Mouse (Mus musculus) heart, embryonic 11.5 days (tissue): Measurements from ENCODE around the gene Auts2. TPM values are rescaled to one million over a fixed set of nuclear protein-coding genes. Genes with fewer than 3 reads are reported as not detected.

Experiments
- ATAC-seq: fragments of 200-750 bp; cut with Nextera tagmentation; replicated peaks from 2 replicates; pipeline ENCODE4 v1.8.0; 2017; ENCODE audit warnings: moderate library complexity; ENCODE audit not compliant: insufficient number of reproducible peaks, low FRiP score, low TSS enrichment
- H3K27ac ChIP-seq: fragments of 300-500 bp; sonication (generic); 2 replicates; pipeline ENCODE4 v1.5.1; 2014; ENCODE audit warnings: mild to moderate bottlenecking, low read depth, low read length
- H3K27me3 ChIP-seq: fragments of 300-500 bp; sonication (generic); 2 replicates; pipeline ENCODE4 v1.6.1; 2014; ENCODE audit warnings: mild to moderate bottlenecking, low read length, mixed read lengths; ENCODE audit not compliant: control insufficient read depth, insufficient read depth
- H3K36me3 ChIP-seq: fragments of 300-500 bp; sonication (generic); 2 replicates; pipeline ENCODE4 v1.6.1; 2014; ENCODE audit warnings: mild to moderate bottlenecking, low read length, moderate library complexity, mixed read lengths; ENCODE audit not compliant: control insufficient read depth, insufficient read depth
- H3K4me1 ChIP-seq: fragments of 300-500 bp; sonication (generic); 2 replicates; pipeline ENCODE4 v1.6.1; 2014; ENCODE audit warnings: low read length; ENCODE audit not compliant: control insufficient read depth, insufficient read depth
- H3K4me2 ChIP-seq: fragments of 300-500 bp; sonication (generic); 2 replicates; pipeline ENCODE4 v1.6.1; 2014; ENCODE audit warnings: mild to moderate bottlenecking, moderate library complexity
- H3K4me3 ChIP-seq: fragments of 300-500 bp; sonication (generic); 2 replicates; pipeline ENCODE4 v1.5.1; 2014; ENCODE audit warnings: low read depth, low read length
- H3K9ac ChIP-seq: fragments of 300-500 bp; sonication (generic); 2 replicates; pipeline ENCODE4 v1.6.1; 2014; ENCODE audit warnings: mild to moderate bottlenecking, low read depth, low read length, moderate library complexity
- H3K9me3 ChIP-seq: fragments of 300-500 bp; sonication (generic); replicated peaks from 2 replicates; pipeline ENCODE4 v1.6.1; 2016; ENCODE audit warnings: low read length; ENCODE audit not compliant: control insufficient read depth
- WGBS: fragments of 180-500 bp; shearing (Covaris S2); extraction: QIAGEN DNeasy Blood & Tissue Kit; methylation state at CpG from one replicate; pipeline ENCODE4 v1.1.7; 2014; ENCODE audit not compliant: insufficient replicate concordance; 5-methylcytosine and 5-hydroxymethylcytosine counted together
- polyA plus RNA-seq: library from polyadenylated mRNA; unstranded; fragments of >200 nt; fragmentation: Nextera tagmentation; extraction: Ambion mirVana; gene quantifications from 2 replicates; pipeline ENCODE4 v1.2.1, GENCODE M21; 2014

The Auts2 gene
- polyA plus RNA-seq, 1 experiment from 2014 or later, result 19.8 TPM

DNA sequence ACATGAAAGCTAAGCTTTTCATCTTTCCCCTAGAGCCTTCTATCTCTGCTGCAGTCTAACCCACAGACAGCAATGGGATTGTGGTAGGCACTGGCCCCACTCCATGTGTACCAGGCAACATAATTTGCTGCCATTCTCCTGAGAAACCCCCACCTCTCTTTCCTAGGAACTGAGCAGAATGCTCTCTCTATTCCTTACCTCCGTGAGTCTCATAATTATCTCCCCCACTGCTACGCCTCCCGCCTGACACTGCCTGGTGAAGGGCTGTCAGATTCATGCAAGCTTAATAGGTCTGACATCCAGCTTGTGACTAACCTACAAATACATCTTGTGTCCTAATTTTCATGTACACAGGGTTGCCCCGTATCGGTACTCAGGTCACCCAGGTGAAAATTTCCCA lies 744.8 kb downstream of the Auts2 start:
- 67% methylated on average over 5 of the region's 5 CpGs for WGBS
- peaks cover 7% of the 10 kb centered on the region; the same call in 1 of the 2 replicates for H3K4me1 ChIP-seq
- no peak overlapping the region for H3K4me3 ChIP-seq
- H3K27me3 ChIP-seq, result no peaks in the 10 kb centered on the region
- ATAC-seq, result no peak
- no peaks in the 10 kb centered on the region for H3K9me3 ChIP-seq
- H3K4me2 ChIP-seq, result no peak overlapping the region
- no peak overlapping the region for H3K27ac ChIP-seq
- no peak overlapping the region for H3K9ac ChIP-seq
- H3K36me3 ChIP-seq, result no peaks in the 10 kb centered on the region

DNA sequence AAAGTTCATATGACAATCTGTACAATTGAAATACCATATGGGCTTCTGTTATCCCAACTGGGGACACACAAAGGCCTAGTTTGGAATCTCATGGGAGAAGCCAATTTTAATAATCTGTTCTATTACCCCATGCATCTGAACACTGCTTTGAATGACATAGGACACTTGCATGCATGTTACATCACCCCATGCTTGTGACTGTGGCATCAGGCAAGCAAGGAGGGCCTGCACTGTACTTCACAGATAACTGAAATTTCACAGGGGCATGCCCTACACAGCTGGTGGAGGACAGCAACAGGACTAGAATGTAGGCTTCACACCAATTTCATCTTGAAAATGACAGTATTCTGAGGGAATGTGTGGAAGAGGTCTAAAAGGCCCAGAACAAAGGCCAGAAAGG lies 746.1 kb downstream of the Auts2 start:
- Histone ChIP-seq H3K9ac (no peak overlapping the region), H3K4me3 (no peak overlapping the region), H3K36me3 (no peaks in the 10 kb centered on the region), H3K4me2 (no peak overlapping the region), H3K27me3 (no peaks in the 10 kb centered on the region), H3K9me3 (no peaks in the 10 kb centered on the region), H3K27ac (no peak overlapping the region), H3K4me1 (no peaks in the 10 kb centered on the region)
- no peak for ATAC-seq

DNA sequence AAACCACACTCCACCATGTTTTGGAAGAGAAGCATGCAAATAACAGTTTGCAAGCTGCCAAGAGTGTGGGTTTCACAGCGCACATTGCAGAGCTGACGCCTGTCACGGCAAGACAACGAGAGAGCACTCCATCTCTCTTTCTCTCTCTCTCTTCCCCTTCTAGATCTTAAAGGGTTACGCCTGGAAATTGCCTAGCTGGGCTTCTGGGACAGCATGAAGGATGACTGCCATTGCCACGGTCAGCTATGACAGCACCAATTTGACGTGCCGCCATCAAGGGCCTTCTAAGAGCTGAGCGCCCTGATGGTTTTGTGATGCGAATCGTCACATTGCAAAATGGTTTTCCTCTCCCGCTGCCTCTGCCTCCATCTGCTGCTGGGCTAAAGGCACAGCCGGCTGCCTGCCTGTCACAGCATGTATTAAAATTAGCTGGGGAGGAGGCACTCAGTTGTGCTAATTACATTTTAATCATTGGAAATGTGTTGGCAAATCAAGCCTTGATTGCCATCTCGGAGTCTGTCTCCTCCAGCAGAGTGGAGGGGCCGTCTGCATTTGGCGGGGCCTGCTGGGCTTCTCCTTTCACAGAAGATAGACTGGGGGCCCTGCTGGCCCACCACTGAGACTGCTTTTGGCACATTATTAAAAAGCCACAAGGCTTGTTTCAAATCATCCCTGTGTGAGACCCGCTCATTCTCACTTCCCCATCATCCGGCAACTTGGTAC lies 748.6 kb downstream of the Auts2 start:
- 32% methylated on average over 18 of the region's 18 CpGs for WGBS
- H3K27me3 ChIP-seq, result no peaks in the 10 kb centered on the region
- no peaks in the 10 kb centered on the region for H3K9me3 ChIP-seq
- peak overlapping the region; percentile 42 for H3K4me2 ChIP-seq
- no peak overlapping the region for H3K4me3 ChIP-seq
- no peak overlapping the region for H3K9ac ChIP-seq
- H3K4me1 ChIP-seq, result no peaks in the 10 kb centered on the region
- no peak overlapping the region for H3K27ac ChIP-seq
- ATAC-seq, result no peak
- H3K36me3 ChIP-seq, result no peaks in the 10 kb centered on the region

DNA sequence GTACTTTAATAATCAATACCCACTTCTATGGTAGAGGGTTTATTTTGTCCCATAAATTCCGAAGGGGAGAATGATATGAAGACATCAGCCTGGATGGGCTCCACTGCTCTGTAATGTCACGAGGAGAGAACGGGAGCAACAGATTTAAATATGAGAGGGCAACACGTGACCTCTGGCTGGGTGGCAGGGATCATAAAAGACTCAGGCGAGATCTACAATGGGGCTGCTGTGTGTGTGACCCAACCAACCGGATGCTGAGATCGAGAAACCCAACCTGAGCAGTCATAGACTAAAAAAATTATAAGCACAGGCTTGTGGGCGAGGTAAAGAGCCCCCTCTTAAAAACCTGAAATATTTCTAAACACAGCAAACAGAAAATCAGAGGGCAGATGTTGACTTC lies 753.5 kb downstream of the Auts2 start:
- H3K27me3 ChIP-seq, result no peaks in the 10 kb centered on the region
- 78% methylated on average over 8 of the region's 8 CpGs for WGBS
- no peak for ATAC-seq
- H3K9ac ChIP-seq, result no peak overlapping the region
- H3K4me3 ChIP-seq, result no peak overlapping the region
- H3K4me1 ChIP-seq, result no peaks in the 10 kb centered on the region
- no peak overlapping the region for H3K27ac ChIP-seq
- no peaks in the 10 kb centered on the region for H3K36me3 ChIP-seq
- H3K9me3 ChIP-seq, result no peaks in the 10 kb centered on the region
- no peak overlapping the region for H3K4me2 ChIP-seq

DNA sequence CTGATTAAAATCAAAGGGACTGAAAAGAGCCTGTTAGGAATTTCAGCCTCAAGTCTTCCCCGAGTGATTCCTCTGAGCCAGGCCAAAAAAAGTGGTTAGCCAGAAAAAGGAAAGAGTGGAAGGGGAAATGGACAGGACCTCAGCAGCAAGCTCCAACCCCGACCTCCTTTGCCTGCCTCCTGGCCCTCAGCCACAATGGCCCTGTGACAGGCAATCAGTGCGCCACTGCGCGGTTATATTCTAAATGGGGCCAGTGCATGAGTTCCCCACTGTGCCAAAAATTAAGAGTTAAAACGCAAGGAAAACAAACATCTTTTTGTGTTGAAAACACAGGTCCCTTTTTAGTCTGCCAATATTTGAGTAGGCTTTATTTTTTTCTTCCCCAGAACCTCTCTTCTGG lies 755.1 kb downstream of the Auts2 start:
- H3K27me3 ChIP-seq, result no peaks in the 10 kb centered on the region
- H3K9ac ChIP-seq, result no peak overlapping the region
- no peak overlapping the region for H3K4me2 ChIP-seq
- H3K4me1 ChIP-seq, result no peaks in the 10 kb centered on the region
- no peaks in the 10 kb centered on the region for H3K36me3 ChIP-seq
- H3K27ac ChIP-seq, result no peak overlapping the region
- no peak for ATAC-seq
- 78% methylated on average over 6 of the region's 6 CpGs for WGBS
- H3K9me3 ChIP-seq, result no peaks in the 10 kb centered on the region
- no peak overlapping the region for H3K4me3 ChIP-seq

DNA sequence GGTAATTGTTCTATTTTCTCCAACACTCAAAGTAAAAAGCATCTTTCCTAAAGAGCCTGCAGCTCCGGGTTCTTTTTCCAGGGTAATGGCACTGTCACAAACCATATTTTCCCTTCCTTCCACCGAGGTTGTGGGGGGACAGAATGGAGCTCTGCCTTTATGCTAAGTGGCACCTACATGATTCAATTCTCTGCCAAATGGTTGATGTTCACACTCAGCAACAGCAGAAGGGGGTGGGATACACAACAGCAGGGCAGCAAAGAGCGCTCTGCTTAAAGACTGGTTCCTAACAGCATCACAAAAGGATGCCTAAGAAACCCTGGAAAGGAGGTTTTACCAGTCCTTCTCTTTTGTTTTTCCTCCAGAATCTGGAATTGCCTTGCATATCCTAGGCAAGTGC lies 759.9 kb downstream of the Auts2 start:
- no peak for ATAC-seq
- Histone ChIP-seq H3K4me3 (no peak overlapping the region), H3K4me2 (no peak overlapping the region), H3K4me1 (peaks cover 8% of the 10 kb centered on the region; the same call in 1 of the 2 replicates), H3K27me3 (no peaks in the 10 kb centered on the region), H3K27ac (no peak overlapping the region), H3K9ac (no peak overlapping the region), H3K36me3 (no peaks in the 10 kb centered on the region), H3K9me3 (no peaks in the 10 kb centered on the region)
- WGBS, result 58% methylated on average over 3 of the region's 3 CpGs

DNA sequence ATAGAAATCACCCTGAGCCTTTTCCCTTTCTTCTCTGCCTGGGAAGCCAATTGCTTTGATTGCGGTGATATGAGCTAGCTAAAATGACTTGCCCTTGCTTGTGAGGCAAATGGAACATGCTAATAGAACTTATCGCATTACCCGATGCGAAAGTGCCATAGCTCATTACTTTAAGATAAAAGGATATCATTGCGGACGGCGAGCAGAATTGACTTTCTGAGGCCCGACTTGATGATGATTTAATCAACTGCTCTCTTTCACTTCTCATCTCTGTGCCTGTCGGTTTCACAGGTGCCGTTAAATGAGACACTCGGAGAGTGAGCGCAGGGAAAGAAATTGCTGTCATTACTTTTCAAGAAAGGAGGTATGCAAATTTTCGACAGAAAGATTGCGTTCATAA lies 762.1 kb downstream of the Auts2 start:
- Histone ChIP-seq H3K4me3 (no peak overlapping the region), H3K9me3 (no peaks in the 10 kb centered on the region), H3K27me3 (no peaks in the 10 kb centered on the region), H3K36me3 (no peaks in the 10 kb centered on the region), H3K27ac (no peak overlapping the region), H3K9ac (no peak overlapping the region), H3K4me1 (peaks cover 8% of the 10 kb centered on the region; the same call in 1 of the 2 replicates), H3K4me2 (no peak overlapping the region)
- no peak for ATAC-seq
- WGBS, result 88% methylated on average over 14 of the region's 14 CpGs

DNA sequence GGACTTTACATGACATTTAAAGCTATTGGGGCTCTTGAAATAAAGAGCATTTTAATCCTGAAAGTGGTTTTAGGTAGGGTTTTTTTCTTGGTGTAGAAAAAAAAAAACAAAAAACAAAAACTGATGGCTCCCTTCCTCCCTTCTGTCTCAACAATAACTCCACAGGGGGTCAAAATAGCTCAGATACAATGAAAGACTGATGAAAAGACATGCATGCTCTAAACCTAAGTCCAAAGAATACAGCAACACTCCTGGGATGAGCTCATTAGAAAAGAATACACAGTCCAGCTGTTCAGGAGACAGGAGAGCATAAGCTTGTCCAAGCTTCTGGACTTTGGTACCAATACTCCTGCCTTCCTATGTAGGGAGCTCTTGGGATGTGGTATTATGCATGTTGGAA lies 764.0 kb downstream of the Auts2 start:
- Histone ChIP-seq H3K27me3 (no peaks in the 10 kb centered on the region), H3K36me3 (no peaks in the 10 kb centered on the region), H3K9me3 (no peaks in the 10 kb centered on the region), H3K4me3 (no peak overlapping the region), H3K4me1 (peaks cover 8% of the 10 kb centered on the region; the same call in 1 of the 2 replicates), H3K27ac (no peak overlapping the region), H3K9ac (no peak overlapping the region), H3K4me2 (no peak overlapping the region)
- ATAC-seq, result no peak

DNA sequence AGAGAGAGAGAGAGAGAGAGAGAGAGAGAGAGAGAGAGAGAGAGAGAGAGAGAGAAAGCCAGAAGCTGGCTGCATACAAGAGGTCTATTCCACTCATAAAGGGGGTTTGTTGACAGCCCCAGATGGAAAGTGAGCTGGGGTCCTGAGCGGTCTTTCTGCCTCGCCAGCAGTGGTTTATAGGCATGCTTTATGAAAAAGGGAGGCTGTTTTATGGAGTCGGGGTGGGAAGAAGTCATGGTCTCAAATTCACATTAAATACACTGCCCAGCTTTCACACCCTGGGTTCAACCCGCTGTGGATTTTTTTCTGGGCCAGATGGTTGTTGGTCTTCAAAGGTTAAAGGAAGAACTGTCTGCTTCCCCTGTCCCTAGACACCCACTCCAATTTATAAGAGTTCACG lies 767.5 kb downstream of the Auts2 start:
- no peaks in the 10 kb centered on the region for H3K4me1 ChIP-seq
- H3K36me3 ChIP-seq, result no peaks in the 10 kb centered on the region
- H3K9ac ChIP-seq, result no peak overlapping the region
- ATAC-seq, result no peak
- 80% methylated on average over 5 of the region's 5 CpGs for WGBS
- H3K4me3 ChIP-seq, result no peak overlapping the region
- H3K4me2 ChIP-seq, result no peak overlapping the region
- no peaks in the 10 kb centered on the region for H3K9me3 ChIP-seq
- H3K27ac ChIP-seq, result no peak overlapping the region
- 0 out of 2 replicates have a peak, but pooled peaks cover 3% of the 10 kb centered on the region for H3K27me3 ChIP-seq
